Mouse (Mus musculus) heart, embryonic 11.5 days (tissue): ENCODE data around the gene Tmem50a. TPM values are rescaled to one million over a fixed set of nuclear protein-coding genes. Genes with fewer than 3 reads are reported as not detected.

Source experiments
- ATAC-seq: fragments of 200-750 bp; cut with Nextera tagmentation; replicated peaks from 2 replicates; pipeline ENCODE4 v1.8.0; 2017; ENCODE audit warnings: moderate library complexity; ENCODE audit not compliant: insufficient number of reproducible peaks, low FRiP score, low TSS enrichment
- H3K27ac ChIP-seq: fragments of 300-500 bp; sonication (generic); 2 replicates; pipeline ENCODE4 v1.5.1; 2014; ENCODE audit warnings: mild to moderate bottlenecking, low read depth, low read length
- H3K27me3 ChIP-seq: fragments of 300-500 bp; sonication (generic); 2 replicates; pipeline ENCODE4 v1.6.1; 2014; ENCODE audit warnings: mild to moderate bottlenecking, low read length, mixed read lengths; ENCODE audit not compliant: control insufficient read depth, insufficient read depth
- H3K36me3 ChIP-seq: fragments of 300-500 bp; sonication (generic); 2 replicates; pipeline ENCODE4 v1.6.1; 2014; ENCODE audit warnings: mild to moderate bottlenecking, low read length, moderate library complexity, mixed read lengths; ENCODE audit not compliant: control insufficient read depth, insufficient read depth
- H3K4me1 ChIP-seq: fragments of 300-500 bp; sonication (generic); 2 replicates; pipeline ENCODE4 v1.6.1; 2014; ENCODE audit warnings: low read length; ENCODE audit not compliant: control insufficient read depth, insufficient read depth
- H3K4me2 ChIP-seq: fragments of 300-500 bp; sonication (generic); 2 replicates; pipeline ENCODE4 v1.6.1; 2014; ENCODE audit warnings: mild to moderate bottlenecking, moderate library complexity
- H3K4me3 ChIP-seq: fragments of 300-500 bp; sonication (generic); 2 replicates; pipeline ENCODE4 v1.5.1; 2014; ENCODE audit warnings: low read depth, low read length
- H3K9ac ChIP-seq: fragments of 300-500 bp; sonication (generic); 2 replicates; pipeline ENCODE4 v1.6.1; 2014; ENCODE audit warnings: mild to moderate bottlenecking, low read depth, low read length, moderate library complexity
- H3K9me3 ChIP-seq: fragments of 300-500 bp; sonication (generic); replicated peaks from 2 replicates; pipeline ENCODE4 v1.6.1; 2016; ENCODE audit warnings: low read length; ENCODE audit not compliant: control insufficient read depth
- WGBS: fragments of 180-500 bp; shearing (Covaris S2); extraction: QIAGEN DNeasy Blood & Tissue Kit; methylation state at CpG from one replicate; pipeline ENCODE4 v1.1.7; 2014; ENCODE audit not compliant: insufficient replicate concordance; 5-methylcytosine and 5-hydroxymethylcytosine counted together
- polyA plus RNA-seq: library from polyadenylated mRNA; unstranded; fragments of >200 nt; fragmentation: Nextera tagmentation; extraction: Ambion mirVana; gene quantifications from 2 replicates; pipeline ENCODE4 v1.2.1, GENCODE M21; 2014

Gene Tmem50a
- polyA plus RNA-seq: 149 and 150 TPM in 2 replicates

- 0 out of 2 replicates have a peak, but pooled peaks cover 2% of the 10 kb centered on the region for H3K36me3 ChIP-seq
- peak; percentile 92 for ATAC-seq
- H3K4me3 ChIP-seq: peak within 1 kb of the TSS; percentile 68
- under 1% methylated on average over 25 of the region's 25 CpGs for WGBS
- H3K9me3 ChIP-seq: no peaks in the 10 kb centered on the region
- peak within 1 kb of the TSS; percentile 79 for H3K9ac ChIP-seq
- H3K4me1 ChIP-seq: peaks cover 8% of the 10 kb centered on the region
- no peaks in the 10 kb centered on the region for H3K27me3 ChIP-seq
- H3K4me2 ChIP-seq: peak within 1 kb of the TSS; percentile 86
- H3K27ac ChIP-seq: peak within 1 kb of the TSS; percentile 89
Measured at GRCm38 (mm10) chr4:134914864-134915209, at the start of gene Tmem50a. Gene Tmem50a, minus strand, starts transcription at chr4:134915024.

GRCm38 (mm10) chr4:134963021-134963776 lies 48.4 kb upstream of the Tmem50a start:
- H3K4me1 ChIP-seq: peaks cover 7% of the 10 kb centered on the region; the same call in 1 of the 2 replicates
- peak; percentile 65 for ATAC-seq
- H3K4me2 ChIP-seq: peak overlapping the region; percentile 49
- H3K9me3 ChIP-seq: no peaks in the 10 kb centered on the region
- H3K27me3 ChIP-seq: peaks cover 22% of the 10 kb centered on the region
- no peak overlapping the region for H3K27ac ChIP-seq
- H3K36me3 ChIP-seq: no peaks in the 10 kb centered on the region
- no peak overlapping the region for H3K4me3 ChIP-seq
- WGBS: 25% methylated on average over 19 of the region's 19 CpGs
- H3K9ac ChIP-seq: peak overlapping the region; percentile 28; the same call in 1 of the 2 replicates

- H3K27ac ChIP-seq: no peak overlapping the region
- no peaks in the 10 kb centered on the region for H3K9me3 ChIP-seq
- H3K4me1 ChIP-seq: no peaks in the 10 kb centered on the region
- WGBS: 13% methylated on average over 3 of the region's 3 CpGs
- no peak overlapping the region for H3K9ac ChIP-seq
- no peaks in the 10 kb centered on the region for H3K36me3 ChIP-seq
- no peak overlapping the region for H3K4me3 ChIP-seq
- peaks cover 43% of the 10 kb centered on the region for H3K27me3 ChIP-seq
- ATAC-seq: no peak; the same call in 1 of the 2 replicates
- no peak overlapping the region for H3K4me2 ChIP-seq
Measured at GRCm38 (mm10) chr4:134956328-134956727, 41.5 kb upstream of the Tmem50a start.

- no peaks in the 10 kb centered on the region for H3K36me3 ChIP-seq
- H3K4me1 ChIP-seq: no peaks in the 10 kb centered on the region
- no peaks in the 10 kb centered on the region for H3K9me3 ChIP-seq
- H3K27ac ChIP-seq: no peak overlapping the region
- no peak overlapping the region for H3K4me2 ChIP-seq
- no peak for ATAC-seq
- no peak overlapping the region for H3K9ac ChIP-seq
- 69% methylated on average over 3 of the region's 3 CpGs for WGBS
- H3K4me3 ChIP-seq: no peak overlapping the region
- peaks cover 40% of the 10 kb centered on the region for H3K27me3 ChIP-seq
Measured at GRCm38 (mm10) chr4:134955845-134956244, 41.0 kb upstream of the Tmem50a start.

- no peak overlapping the region for H3K9ac ChIP-seq
- no peak for ATAC-seq
- H3K9me3 ChIP-seq: no peaks in the 10 kb centered on the region
- 0 out of 2 replicates have a peak, but pooled peaks cover 3% of the 10 kb centered on the region for H3K4me1 ChIP-seq
- no peak overlapping the region for H3K4me2 ChIP-seq
- H3K36me3 ChIP-seq: no peaks in the 10 kb centered on the region
- H3K27me3 ChIP-seq: peaks cover 38% of the 10 kb centered on the region
- WGBS: 90% methylated on average over 2 of the region's 2 CpGs
- H3K4me3 ChIP-seq: no peak overlapping the region
- no peak overlapping the region for H3K27ac ChIP-seq
Measured at GRCm38 (mm10) chr4:134955196-134955595, 40.4 kb upstream of the Tmem50a start.

- no peak overlapping the region for H3K9ac ChIP-seq
- no peak overlapping the region for H3K27ac ChIP-seq
- peaks cover 38% of the 10 kb centered on the region for H3K27me3 ChIP-seq
- no peaks in the 10 kb centered on the region for H3K36me3 ChIP-seq
- H3K4me1 ChIP-seq: 0 out of 2 replicates have a peak, but pooled peaks cover 3% of the 10 kb centered on the region
- H3K4me3 ChIP-seq: no peak overlapping the region
- H3K4me2 ChIP-seq: no peak overlapping the region
- no peak for ATAC-seq
- H3K9me3 ChIP-seq: no peaks in the 10 kb centered on the region
- whole genome bisulfite sequencing: 28% methylated on average over 15 of the region's 15 CpGs
Measured at GRCm38 (mm10) chr4:134954461-134954860, 39.6 kb upstream of the Tmem50a start.

- 0 out of 2 replicates have a peak, but pooled peaks cover 6% of the 10 kb centered on the region for H3K4me1 ChIP-seq
- ATAC-seq: peak; percentile 87
- peaks cover 16% of the 10 kb centered on the region; the same call in 1 of the 2 replicates for H3K27me3 ChIP-seq
- H3K36me3 ChIP-seq: no peaks in the 10 kb centered on the region
- H3K9me3 ChIP-seq: no peaks in the 10 kb centered on the region
- no peak overlapping the region for H3K4me3 ChIP-seq
- no peak overlapping the region for H3K9ac ChIP-seq
- 24% methylated on average over 11 of the region's 11 CpGs for WGBS
- no peak overlapping the region for H3K4me2 ChIP-seq
- peak overlapping the region; percentile 62 for H3K27ac ChIP-seq
Measured at GRCm38 (mm10) chr4:134950518-134951091, 35.8 kb upstream of the Tmem50a start.

GRCm38 (mm10) chr4:134946024-134946744 lies 31.4 kb upstream of the Tmem50a start:
- no peak for ATAC-seq
- H3K27me3 ChIP-seq: peaks cover 20% of the 10 kb centered on the region
- peak overlapping the region; percentile 23; the same call in 1 of the 2 replicates for H3K9ac ChIP-seq
- 0 out of 2 replicates have a peak, but pooled peaks cover 6% of the 10 kb centered on the region for H3K4me1 ChIP-seq
- H3K4me2 ChIP-seq: peak overlapping the region; percentile 58
- no peaks in the 10 kb centered on the region for H3K9me3 ChIP-seq
- WGBS: 11% methylated on average over 17 of the region's 17 CpGs
- H3K36me3 ChIP-seq: no peaks in the 10 kb centered on the region
- H3K4me3 ChIP-seq: 0 out of 2 replicates have a peak overlapping the region, but pooled peaks have one; percentile 19
- 0 out of 2 replicates have a peak overlapping the region, but pooled peaks have one; percentile 6 for H3K27ac ChIP-seq
